Mouse (Mus musculus): ENCODE results near the gene Ankrd42.

The Ankrd42 gene

DNA sequence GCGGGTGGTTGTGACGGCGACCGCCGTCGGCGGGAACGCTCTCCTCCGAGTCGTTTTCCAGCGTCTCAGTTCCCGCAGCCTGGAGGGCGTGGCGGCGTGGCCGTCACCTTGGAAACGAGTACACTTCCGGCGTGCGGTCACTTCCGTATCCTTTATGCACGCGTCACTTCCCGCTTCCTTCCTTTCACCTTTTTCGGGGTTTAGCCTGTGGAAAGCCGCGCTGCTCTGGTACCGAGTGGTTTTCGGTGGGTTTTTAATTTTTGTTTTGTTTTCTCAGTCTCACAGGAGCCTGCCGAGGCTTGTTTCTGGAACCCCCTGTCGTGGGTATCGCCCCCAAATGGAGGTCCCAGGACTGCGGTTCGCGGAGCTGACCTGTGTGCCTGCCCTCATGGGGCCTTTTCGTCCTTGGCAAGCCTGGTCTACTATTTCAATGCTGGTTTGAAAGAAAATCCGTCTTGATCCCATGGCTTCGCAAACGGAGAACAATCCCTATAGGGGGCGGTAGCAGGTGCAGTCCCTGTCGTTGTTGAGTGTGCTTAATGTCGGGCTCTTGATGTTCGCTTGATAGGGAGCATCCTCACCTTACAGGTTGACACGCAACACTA lies at the start of gene Ankrd42:
TSS of gene Ankrd42 (minus strand) at position 122 of the 605 bp plus-strand sequence.
- TF ChIP-seq GATA4 (IDR thresholded peaks at IDR 0.05; ENCODE audit: insufficient replicate concordance, low read length) = no peak; the same call in 1 of the 2 replicates

GRCm38 (mm10) chr7:92677346-92677745 lies 40.4 kb upstream of the Ankrd42 start:
- no peak for TF ChIP-seq GATA4 (IDR thresholded peaks at IDR 0.05; ENCODE audit: insufficient replicate concordance, low read length)

DNA sequence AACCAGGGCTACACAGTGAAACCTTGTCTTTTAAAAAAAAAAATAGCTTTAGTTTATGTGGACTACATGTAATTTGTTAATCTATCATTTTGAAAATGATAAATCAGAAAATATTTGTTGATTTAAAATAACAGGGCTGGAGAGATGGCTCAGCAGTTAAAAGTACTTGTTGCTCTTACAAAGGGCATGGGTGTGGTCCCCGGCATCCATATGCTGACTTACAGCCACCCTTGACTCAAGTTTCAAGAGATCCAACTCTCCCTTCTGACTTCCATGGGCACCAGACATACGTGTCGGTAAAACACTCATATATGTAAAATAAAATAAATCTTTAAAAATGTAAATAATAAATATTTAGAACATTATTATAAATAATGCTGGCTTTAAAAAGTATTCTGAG lies 38.2 kb upstream of the Ankrd42 start:
- no peak for TF ChIP-seq GATA4 (IDR thresholded peaks at IDR 0.05; ENCODE audit: insufficient replicate concordance, low read length)

DNA sequence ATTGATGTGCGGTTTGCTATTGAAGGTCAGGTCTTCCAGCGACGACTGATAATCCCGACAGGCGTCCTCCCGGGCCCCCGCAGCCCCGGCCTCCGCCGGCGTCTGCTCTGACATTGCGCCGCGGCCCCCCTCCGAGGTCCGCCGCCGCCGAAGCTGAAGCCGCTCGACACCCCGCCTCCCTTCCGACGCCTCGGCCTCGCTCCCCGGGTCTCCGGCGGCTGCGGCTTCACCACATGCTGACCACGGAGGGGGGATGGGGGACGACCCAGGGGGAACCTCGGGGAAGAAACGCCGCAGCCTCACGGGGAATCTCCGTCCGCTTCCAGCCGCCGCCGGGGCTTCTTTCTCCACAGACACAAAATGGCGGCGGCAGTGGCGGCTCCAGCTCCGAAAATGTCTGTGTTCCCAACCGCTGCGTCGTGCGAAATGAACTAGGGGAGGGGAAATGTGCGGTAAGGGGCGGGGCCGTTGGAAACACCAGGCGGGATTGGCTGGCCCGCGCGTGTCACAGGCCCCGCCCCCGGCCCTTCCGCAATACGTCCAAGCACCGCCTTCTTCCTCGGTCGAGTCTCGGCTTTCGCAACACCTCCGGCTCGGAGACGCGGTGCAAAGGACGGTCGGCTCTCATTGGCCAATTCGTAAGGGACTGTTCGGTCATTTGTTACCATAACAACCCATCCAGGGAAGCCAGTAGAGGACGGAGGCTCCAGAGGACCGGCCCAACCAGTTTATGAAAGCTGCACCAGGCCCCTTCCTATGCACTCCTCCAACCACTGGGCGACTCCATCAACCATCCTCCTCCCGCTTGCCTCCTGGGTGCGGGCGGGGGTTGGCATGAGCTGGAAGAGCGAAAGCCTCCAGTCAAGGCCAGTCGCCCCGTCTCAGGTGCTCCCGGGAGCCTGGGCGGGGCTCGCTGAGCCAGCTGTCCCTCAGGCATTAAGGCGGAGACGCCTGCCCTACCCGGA lies 32.8 kb upstream of the Ankrd42 start, which contains the start of gene Pcf11:
TSS of gene Pcf11 (minus strand) at position 428 of the 965 bp plus-strand sequence.
- no peak for TF ChIP-seq GATA4 (IDR thresholded peaks at IDR 0.05; ENCODE audit: insufficient replicate concordance, low read length)

DNA sequence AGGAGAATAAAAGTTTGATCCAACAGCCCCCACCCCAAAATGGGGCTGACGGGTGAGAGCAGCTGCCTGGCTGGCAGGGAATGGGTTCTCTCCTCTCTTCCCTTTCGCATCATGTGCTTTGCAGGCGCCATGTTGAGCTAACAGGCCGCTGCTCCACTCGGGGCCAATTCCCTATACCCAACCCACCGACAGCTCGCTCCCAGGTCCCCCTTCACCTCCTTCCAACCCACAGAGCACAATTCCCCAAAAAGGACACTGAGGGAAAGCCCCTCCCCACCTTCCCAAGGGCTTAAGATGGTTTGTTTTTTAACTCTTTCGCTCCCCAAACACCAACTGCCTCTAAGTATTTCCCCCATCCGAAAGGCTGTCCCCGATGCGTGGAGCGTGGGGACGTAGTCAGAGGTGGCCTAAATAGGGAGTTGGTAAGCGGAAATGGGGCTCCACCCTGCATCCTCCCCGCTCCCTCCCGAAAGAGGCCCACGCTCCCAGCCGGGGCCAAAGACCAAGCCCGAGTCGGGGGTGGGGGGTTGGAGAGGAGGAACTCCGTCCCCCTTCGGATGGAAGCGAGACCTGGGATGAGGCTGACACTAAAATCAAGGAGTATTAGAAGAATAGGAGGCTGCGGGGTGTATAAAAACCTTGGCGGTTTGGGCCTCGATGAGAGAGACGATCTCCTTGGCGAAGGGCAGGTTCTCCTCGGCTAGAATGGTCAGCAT lies 32.0 kb upstream of the Ankrd42 start:
- TF ChIP-seq GATA4 (IDR thresholded peaks at IDR 0.05; ENCODE audit: insufficient replicate concordance, low read length) = no peak

GRCm38 (mm10) chr7:92666274-92666820 lies 29.4 kb upstream of the Ankrd42 start:
- no peak for TF ChIP-seq GATA4 (IDR thresholded peaks at IDR 0.05; ENCODE audit: insufficient replicate concordance, low read length)

DNA sequence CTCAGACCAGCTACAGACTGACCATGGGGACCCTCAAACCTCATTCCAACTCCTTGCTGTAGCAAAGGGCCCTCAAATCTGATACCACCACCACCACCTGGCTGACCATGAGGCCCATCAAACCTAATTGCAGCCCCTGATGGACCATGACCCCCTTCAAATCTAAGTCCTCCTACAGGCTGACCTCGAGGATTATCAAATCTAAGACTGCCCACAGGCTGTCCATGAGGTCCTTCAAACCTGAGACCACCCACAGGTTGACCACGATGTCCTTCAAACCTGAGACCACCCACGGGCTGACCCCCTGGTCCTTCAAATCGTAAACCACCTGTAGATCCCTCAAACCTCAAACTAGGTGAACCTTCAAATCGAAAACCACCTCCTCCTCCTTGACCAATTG lies 21.1 kb upstream of the Ankrd42 start:
- TF ChIP-seq GATA4 (IDR thresholded peaks at IDR 0.05; ENCODE audit: insufficient replicate concordance, low read length) = no peak

GRCm38 (mm10) chr7:92656386-92656785 lies 19.4 kb upstream of the Ankrd42 start:
- TF ChIP-seq GATA4 (IDR thresholded peaks at IDR 0.05; ENCODE audit: insufficient replicate concordance, low read length) = no peak

GRCm38 (mm10) chr7:92653329-92653728 lies 16.4 kb upstream of the Ankrd42 start:
- TF ChIP-seq GATA4 (IDR thresholded peaks at IDR 0.05; ENCODE audit: insufficient replicate concordance, low read length) = no peak

DNA sequence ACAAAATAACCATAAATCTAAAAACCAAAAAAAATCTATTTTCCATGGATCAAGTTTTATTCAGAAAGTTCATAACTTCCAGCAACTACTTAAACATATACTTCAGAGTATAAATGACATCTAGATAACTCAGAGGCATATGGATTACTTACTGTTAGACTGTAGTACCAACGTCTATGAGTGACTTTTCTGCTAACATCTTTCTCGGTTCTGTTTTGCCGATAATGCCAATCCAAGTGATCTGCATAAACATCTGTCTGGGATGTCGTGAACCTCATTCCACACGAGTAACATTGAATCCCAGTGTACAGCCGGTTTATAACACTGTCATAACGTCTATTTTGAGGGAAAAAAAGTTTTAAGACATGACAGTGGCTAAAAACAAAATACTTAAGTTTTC lies 10.8 kb upstream of the Ankrd42 start:
- no peak for TF ChIP-seq GATA4 (IDR thresholded peaks at IDR 0.05; ENCODE audit: insufficient replicate concordance, low read length)

GRCm38 (mm10) chr7:92642358-92642757 lies 5.4 kb upstream of the Ankrd42 start:
- TF ChIP-seq GATA4 (IDR thresholded peaks at IDR 0.05; ENCODE audit: insufficient replicate concordance, low read length) = no peak

DNA sequence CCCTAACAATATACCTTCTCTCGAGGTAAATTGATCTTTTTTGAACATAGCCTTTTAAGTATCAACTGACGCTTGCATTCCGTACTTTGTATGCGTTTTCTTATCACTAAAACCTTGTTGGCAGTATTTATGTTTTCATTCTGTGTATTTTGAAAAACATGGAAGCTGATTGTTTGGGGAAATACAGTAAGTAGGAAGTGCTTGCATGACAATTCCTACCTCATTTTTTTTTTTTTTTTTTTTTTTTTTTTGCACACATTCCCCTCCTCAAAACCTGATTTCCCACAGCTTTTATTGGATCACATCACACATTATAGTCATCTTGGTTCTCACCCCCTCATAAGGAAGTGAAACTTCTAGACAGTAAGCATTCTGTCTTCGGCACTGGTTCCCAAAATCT lies 1.1 kb upstream of the Ankrd42 start:
- TF ChIP-seq GATA4 (IDR thresholded peaks at IDR 0.05; ENCODE audit: insufficient replicate concordance, low read length) = no peak

DNA sequence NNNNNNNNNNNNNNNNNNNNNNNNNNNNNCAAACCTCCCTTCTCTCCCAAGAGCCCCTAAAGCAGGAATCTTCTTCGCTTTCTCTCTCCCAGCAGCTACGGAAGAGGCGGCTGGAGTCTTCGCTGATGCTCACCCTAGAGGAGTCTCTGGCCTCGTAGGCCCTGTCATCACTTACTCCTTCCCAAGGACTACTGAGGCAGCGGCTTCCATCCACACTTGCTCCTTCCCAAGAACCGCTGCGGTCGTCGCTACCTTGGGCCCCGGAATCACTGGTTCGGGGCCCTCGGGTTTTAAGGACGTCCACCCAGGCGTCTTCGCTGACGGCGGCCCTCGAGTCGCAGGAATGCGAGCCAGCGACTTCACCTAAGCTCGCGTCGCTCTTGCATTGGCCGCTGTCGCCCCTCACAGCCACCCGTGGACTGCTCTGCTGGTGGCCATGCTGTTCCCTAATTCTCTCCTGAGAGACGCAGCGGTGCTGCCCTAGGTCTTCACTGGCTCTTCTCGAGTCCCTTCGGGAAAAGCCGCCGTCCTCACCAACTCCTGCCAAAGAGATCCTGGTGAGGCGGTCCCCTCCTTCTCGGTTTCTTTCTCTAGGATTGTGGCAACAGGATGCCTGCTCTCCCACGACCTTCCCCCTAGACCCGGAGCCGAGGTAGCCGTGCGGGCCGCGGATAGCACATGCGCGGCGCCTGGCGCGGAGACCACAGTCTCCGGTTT lies 489 bp downstream of the Ankrd42 start:
- TF ChIP-seq GATA4 (IDR thresholded peaks at IDR 0.05; ENCODE audit: insufficient replicate concordance, low read length) = no peak

DNA sequence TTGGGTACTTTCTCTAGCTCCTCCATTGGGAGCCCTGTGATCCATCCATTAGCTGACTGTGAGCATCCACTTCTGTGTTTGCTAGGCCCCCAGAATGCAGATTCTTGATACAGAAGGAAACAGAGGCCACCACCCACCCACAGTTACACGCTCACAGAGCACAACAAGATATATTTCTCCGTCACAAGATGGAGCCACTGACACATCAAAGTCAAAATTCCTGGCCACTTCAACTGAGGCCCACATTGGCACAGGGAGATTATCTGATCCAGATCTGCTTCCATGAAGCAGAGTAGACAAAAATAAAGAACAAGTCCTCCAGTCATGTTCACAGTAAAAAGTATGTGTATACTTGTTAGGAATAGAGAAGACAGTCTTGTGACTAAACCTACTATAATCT lies 6.8 kb downstream of the Ankrd42 start:
- TF ChIP-seq GATA4 (IDR thresholded peaks at IDR 0.05; ENCODE audit: insufficient replicate concordance, low read length) = no peak

DNA sequence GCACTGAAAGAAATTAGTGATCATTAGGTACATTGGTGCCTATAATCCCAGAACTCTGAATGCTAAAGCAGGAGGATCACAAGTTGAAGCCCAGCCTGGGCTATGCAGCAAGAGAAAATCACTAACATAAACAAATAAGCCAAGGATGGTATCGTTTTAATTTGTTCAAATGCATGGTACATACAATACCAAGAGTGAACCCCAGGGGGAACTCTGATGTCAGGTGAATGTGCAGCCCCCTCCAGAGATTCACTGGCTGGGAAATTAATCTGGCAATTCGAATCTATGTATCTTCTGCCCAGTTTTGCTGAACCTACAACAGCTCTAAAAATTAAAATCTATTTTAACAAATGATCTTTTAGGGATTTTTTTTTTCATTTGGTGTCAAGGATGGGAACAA lies 12.5 kb downstream of the Ankrd42 start:
- TF ChIP-seq GATA4 (IDR thresholded peaks at IDR 0.05; ENCODE audit: insufficient replicate concordance, low read length) = no peak
